Comparison of ENCODE assay signal across 26 mouse cellular contexts in genomic region chr2:161097746-161098145, GRCm38 (mm10).
"Had no signal": no experiment of that assay in that cellular context is flagged by ENCODE, and none has a peak within 500 bp of the region (broad histone marks: within the 10 kb centered on the region; RNA-seq: fewer than 3 reads in every experiment).

No protein-coding gene starts in this region.

- H3K27me3 ChIP-seq: heart, embryonic 13.5 days; heart, embryonic 15.5 days; kidney, embryonic 15.5 days; limb, embryonic 13.5 days; limb, embryonic 15.5 days had no signal

- H3K4me1 ChIP-seq: kidney, embryonic 15.5 days had no signal

- H3K4me2 ChIP-seq: heart, embryonic 11.5 days; heart, embryonic 13.5 days; heart, embryonic 15.5 days; hindbrain, embryonic 14.5 days; kidney, embryonic 15.5 days; limb, embryonic 13.5 days; limb, embryonic 15.5 days; liver, embryonic 11.5 days had no signal

- H3K9ac ChIP-seq: heart, embryonic 13.5 days; heart, embryonic 15.5 days; hindbrain, embryonic 14.5 days; kidney, embryonic 15.5 days; limb, embryonic 13.5 days; limb, embryonic 15.5 days had no signal

- ATAC-seq: hindbrain, embryonic 16.5 days; inflammation-experienced regulatory T-cells, adult 6 months; intestine, embryonic 16.5 days had no signal

- H3K36me3 ChIP-seq: heart, embryonic 15.5 days; limb, embryonic 13.5 days; limb, embryonic 15.5 days had no signal

- DNase-seq: gastrocnemius, postnatal 14 days; gastrocnemius, postnatal 36 days; heart, adult 11 months; heart, adult 2 months; heart, postnatal 14 days; heart, postnatal 36 days; kidney, adult 11 months; kidney, adult 2 months; kidney, adult 9 months; kidney, postnatal 14 days; kidney, postnatal 36 days; layer of hippocampus, adult 9-11 months; layer of hippocampus, postnatal 36 days; left cerebral cortex, postnatal 4 days had no signal

- H3K27ac ChIP-seq: heart, adult 2 months; heart, embryonic 13.5 days; heart, embryonic 15.5 days; hindbrain, embryonic 14.5 days; kidney, embryonic 15.5 days; kidney, postnatal 0 days; limb, embryonic 13.5 days; limb, embryonic 15.5 days had no signal

- H3K9me3 ChIP-seq: heart, embryonic 13.5 days; heart, embryonic 15.5 days; kidney, embryonic 15.5 days; limb, embryonic 13.5 days; limb, embryonic 15.5 days had no signal

- H3K4me3 ChIP-seq: heart, adult 2 months; heart, embryonic 13.5 days; heart, embryonic 15.5 days; kidney, embryonic 15.5 days; limb, embryonic 13.5 days; limb, embryonic 15.5 days had no signal
